Mouse (Mus musculus) ES-E14 (cell line): ENCODE measurements around the gene Nubp2.

Source experiments
- HCFC1 ChIP-seq: IDR thresholded peaks from 2 replicates; pipeline ENCODE4 v1.6.1; 2012; ENCODE audit warnings: low read length, inconsistent platforms, borderline replicate concordance; ENCODE audit not compliant: insufficient read depth
- MAFK ChIP-seq: IDR thresholded peaks from 2 replicates; pipeline ENCODE4 v1.6.1; 2014; ENCODE audit warnings: mild to moderate bottlenecking, low read depth, low read length, inconsistent platforms; ENCODE audit not compliant: insufficient read depth
- ZC3H11A ChIP-seq: IDR thresholded peaks from 2 replicates; pipeline ENCODE4 v1.6.1; 2012; ENCODE audit warnings: low read depth, mild to moderate bottlenecking, inconsistent platforms, low read length, borderline replicate concordance
- ZNF384 ChIP-seq: IDR thresholded peaks from 2 replicates; pipeline ENCODE4 v1.6.1; 2012; ENCODE audit warnings: low read depth, low read length, inconsistent platforms

GRCm38 (mm10) chr17:24907591-24907990, 21.4 kb upstream of the Nubp2 start:
- TF ChIP-seq ZNF384, result no peak
- no peak for TF ChIP-seq HCFC1
- no peak for TF ChIP-seq MAFK
- TF ChIP-seq ZC3H11A, result no peak
